Mouse (Mus musculus) ES-E14 (cell line): ENCODE data around the gene Krtap15. TPM values are rescaled to one million over a fixed set of nuclear protein-coding genes. Genes with fewer than 3 reads are reported as not detected.

Experiments
- DNase-seq: peaks from one replicate; pipeline ENCODE4 v3.0.0-alpha.2; 2013; ENCODE audit warnings: low read depth, low spot score
- H3K27ac ChIP-seq: 2 replicates; pipeline ENCODE4 v1.5.1; 2012; ENCODE audit warnings: low read depth, mild to moderate bottlenecking, low read length, moderate library complexity, mixed read lengths; ENCODE audit not compliant: poor library complexity, insufficient read depth, severe bottlenecking
- H3K36me3 ChIP-seq: 2 replicates; pipeline ENCODE4 v1.6.1; 2012; ENCODE audit warnings: mild to moderate bottlenecking, low read length, moderate library complexity, mixed read lengths; ENCODE audit not compliant: control insufficient read depth, poor library complexity, insufficient read depth, severe bottlenecking
- H3K4me1 ChIP-seq, 2 experiments: fragments of 150-350 bp in 1 of 2; sonication (generic) in 1 of 2; 2 replicates each; pipeline ENCODE4 v1.6.1; 2012; ENCODE audit warnings: low read length in 2 of 2, mild to moderate bottlenecking in 1 of 2, mixed read lengths in 1 of 2; ENCODE audit not compliant: control insufficient read depth in 2 of 2, insufficient read depth in 2 of 2, poor library complexity in 1 of 2
- H3K4me3 ChIP-seq, 2 experiments: fragments of 150-350 bp in 1 of 2; sonication (generic) in 1 of 2; 2 replicates each; pipeline ENCODE4 v1.5.1; 2012; ENCODE audit warnings: low read length in 2 of 2, low read depth in 1 of 2, mild to moderate bottlenecking in 1 of 2, mixed read lengths in 1 of 2; ENCODE audit not compliant: insufficient read depth in 1 of 2, poor library complexity in 1 of 2, severe bottlenecking in 1 of 2
- H3K9ac ChIP-seq: 2 replicates; pipeline ENCODE4 v1.6.1; 2012; ENCODE audit warnings: low read depth, mild to moderate bottlenecking, low read length, mixed read lengths; ENCODE audit not compliant: poor library complexity, insufficient read depth, severe bottlenecking
- H3K9me3 ChIP-seq: fragments of 150-350 bp; sonication (generic); 2 replicates; pipeline ENCODE4 v1.6.1; 2012; ENCODE audit warnings: low read depth, mild to moderate bottlenecking, low read length; ENCODE audit not compliant: control insufficient read depth, insufficient read depth
- CHD2 ChIP-seq: IDR thresholded peaks from 2 replicates; pipeline ENCODE4 v1.6.1; 2014; ENCODE audit warnings: mild to moderate bottlenecking, low read depth, low read length, inconsistent platforms
- HCFC1 ChIP-seq: IDR thresholded peaks from 2 replicates; pipeline ENCODE4 v1.6.1; 2012; ENCODE audit warnings: low read length, inconsistent platforms, borderline replicate concordance; ENCODE audit not compliant: insufficient read depth
- MAFK ChIP-seq: IDR thresholded peaks from 2 replicates; pipeline ENCODE4 v1.6.1; 2014; ENCODE audit warnings: mild to moderate bottlenecking, low read depth, low read length, inconsistent platforms; ENCODE audit not compliant: insufficient read depth
- ZC3H11A ChIP-seq: IDR thresholded peaks from 2 replicates; pipeline ENCODE4 v1.6.1; 2012; ENCODE audit warnings: low read depth, mild to moderate bottlenecking, inconsistent platforms, low read length, borderline replicate concordance
- ZNF384 ChIP-seq: IDR thresholded peaks from 2 replicates; pipeline ENCODE4 v1.6.1; 2012; ENCODE audit warnings: low read depth, low read length, inconsistent platforms
- in situ Hi-C, 2 experiments: fragments of 600-800 bp; cut with MboI; formaldehyde crosslinking; loops; one replicate each; pipeline ENCODE4 v1.15.1; 2025; ENCODE audit warnings: low sequenced_read_pairs in 2 of 2, inconsistent platforms in 1 of 2; ENCODE audit not compliant: unreplicated experiment in 2 of 2
- total RNA-seq: library from RNA; depleted of rRNA; stranded (reverse); fragments of 300-350 nt; gene quantifications from 2 replicates; pipeline ENCODE4 v1.2.3, GENCODE M21; 2012; rRNA removed

Krtap15 gene
- total RNA-seq, 1 experiment, result not detected

DNA sequence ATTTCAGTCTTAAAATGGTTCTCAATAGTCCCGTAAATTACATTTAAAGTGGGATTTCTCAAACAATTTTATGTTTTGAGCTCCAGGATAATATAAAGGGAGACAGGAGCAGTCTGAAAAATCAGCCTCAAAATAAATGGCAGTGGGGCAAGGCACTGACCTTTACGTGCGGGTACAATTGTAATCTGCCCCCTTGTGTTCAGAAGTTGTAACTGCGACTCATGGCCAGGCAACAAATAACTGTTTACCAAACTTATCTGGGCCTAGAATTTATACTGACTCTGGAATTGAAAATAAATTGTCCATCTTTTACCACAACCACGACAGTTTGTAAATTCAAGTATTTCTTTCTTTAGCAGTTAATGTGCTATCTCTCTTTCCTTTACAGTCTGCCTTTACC lies 31.4 kb downstream of the Krtap15 start:
- Histone ChIP-seq H3K9ac (no peak overlapping the region), H3K27ac (no peak overlapping the region), H3K4me3 (no peak overlapping the region), H3K36me3 (no peaks in the 10 kb centered on the region), H3K9me3 (no peaks in the 10 kb centered on the region), H3K4me1 (no peaks in the 10 kb centered on the region)
- DNase-seq, result peak; percentile 29
- in situ Hi-C loops, result no loop called here
- TF ChIP-seq ZC3H11A, result peak; percentile 66; the same call in 1 of the 2 replicates
- no peak for TF ChIP-seq MAFK

DNA sequence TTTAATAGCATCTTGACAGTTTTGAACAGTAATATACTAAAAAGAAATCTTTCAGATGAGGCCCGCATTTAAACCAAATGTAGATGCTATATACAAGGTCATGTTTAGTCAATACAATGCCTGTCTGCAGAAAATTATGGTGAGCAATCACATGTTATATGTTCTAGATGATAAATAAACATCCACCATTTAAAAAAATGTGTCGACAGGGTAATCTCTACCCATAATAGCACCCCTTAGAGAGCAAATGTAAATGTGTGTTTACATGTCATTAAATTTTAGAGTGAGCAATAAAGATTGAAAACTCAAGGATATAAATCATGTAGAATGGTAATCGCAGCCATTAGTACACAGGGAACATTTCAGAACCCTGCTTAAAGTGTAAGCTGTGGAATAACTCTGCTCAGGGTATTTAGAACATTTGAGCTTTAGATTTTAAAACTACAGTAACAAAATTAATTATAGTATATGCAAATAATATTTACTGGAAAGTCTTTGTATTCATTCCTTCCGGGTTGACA lies 44.9 kb downstream of the Krtap15 start:
- TF ChIP-seq MAFK, result no peak
- TF ChIP-seq ZC3H11A, result no peak
- TF ChIP-seq ZNF384, result no peak
- no peak for TF ChIP-seq HCFC1
- TF ChIP-seq CHD2, result no peak
- H3K36me3 ChIP-seq, result no peaks in the 10 kb centered on the region
- no peak for DNase-seq
- no peak overlapping the region for H3K9ac ChIP-seq
- H3K27ac ChIP-seq, result no peak overlapping the region
- H3K4me3 ChIP-seq, result no peak overlapping the region
- no peaks in the 10 kb centered on the region for H3K9me3 ChIP-seq
- in situ Hi-C loops, result no loop called here
- H3K4me1 ChIP-seq, result no peaks in the 10 kb centered on the region

DNA sequence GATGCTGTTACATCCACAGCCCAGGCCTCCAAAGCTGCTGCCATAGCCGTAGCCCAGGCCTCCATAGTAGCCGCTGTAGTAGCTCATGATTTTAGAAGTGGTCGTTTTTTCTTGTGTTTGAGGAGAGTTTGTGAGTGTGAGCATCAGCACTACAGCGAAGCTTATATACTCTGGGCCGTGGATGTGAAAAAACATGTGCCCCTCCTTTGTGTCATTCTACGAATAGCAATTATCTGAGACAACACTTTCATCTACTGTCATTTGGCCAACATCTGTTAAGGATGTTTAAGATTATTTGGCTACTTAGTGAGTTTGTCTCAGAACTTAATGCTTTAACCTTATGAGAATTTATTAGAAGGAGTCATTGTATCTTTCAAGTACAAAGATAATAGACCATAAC lies 49.3 kb downstream of the Krtap15 start, which contains the start of gene Krtap19-1:
Krtap19-1 (minus strand) TSS at position 101 of the 400 bp plus-strand sequence.
- H3K9me3 ChIP-seq, result no peaks in the 10 kb centered on the region
- no peak for TF ChIP-seq CHD2
- DNase-seq, result no peak
- H3K27ac ChIP-seq, result no peak within 1 kb of the TSS
- no peak within 1 kb of the TSS for H3K4me3 ChIP-seq
- H3K9ac ChIP-seq, result no peak within 1 kb of the TSS
- in situ Hi-C loops, result no loop called here
- no peaks in the 10 kb centered on the region for H3K36me3 ChIP-seq
- no peaks in the 10 kb centered on the region for H3K4me1 ChIP-seq

DNA sequence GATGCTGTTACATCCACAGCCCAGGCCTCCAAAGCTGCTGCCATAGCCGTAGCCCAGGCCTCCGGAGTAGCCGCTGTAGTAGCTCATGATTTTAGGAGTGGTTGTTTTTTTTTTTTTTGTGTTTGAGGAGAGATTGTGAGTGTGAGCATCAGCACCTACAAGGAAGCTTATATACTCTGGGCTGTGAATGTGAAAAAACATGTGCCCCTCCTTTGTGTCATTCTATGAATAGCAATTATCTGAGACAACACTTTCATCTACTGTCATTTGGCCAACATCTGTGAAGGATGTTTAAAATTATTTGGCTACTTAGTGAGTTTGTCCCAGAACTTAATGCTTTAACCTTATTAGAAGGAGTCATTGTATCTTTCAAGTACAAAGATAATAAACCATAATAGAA lies 54.2 kb downstream of the Krtap15 start, which contains the start of gene Krtap19-2:
Krtap19-2 (minus strand) TSS at position 101 of the 400 bp plus-strand sequence.
- TF ChIP-seq ZC3H11A (no peak), CHD2 (no peak), MAFK (no peak)
- no peak within 1 kb of the TSS for H3K4me3 ChIP-seq
- in situ Hi-C loops, result no loop called here
- no peaks in the 10 kb centered on the region for H3K36me3 ChIP-seq
- no peak for DNase-seq
- H3K9ac ChIP-seq, result no peak within 1 kb of the TSS
- H3K27ac ChIP-seq, result no peak within 1 kb of the TSS
- no peaks in the 10 kb centered on the region for H3K9me3 ChIP-seq
- H3K4me1 ChIP-seq, result no peaks in the 10 kb centered on the region

DNA sequence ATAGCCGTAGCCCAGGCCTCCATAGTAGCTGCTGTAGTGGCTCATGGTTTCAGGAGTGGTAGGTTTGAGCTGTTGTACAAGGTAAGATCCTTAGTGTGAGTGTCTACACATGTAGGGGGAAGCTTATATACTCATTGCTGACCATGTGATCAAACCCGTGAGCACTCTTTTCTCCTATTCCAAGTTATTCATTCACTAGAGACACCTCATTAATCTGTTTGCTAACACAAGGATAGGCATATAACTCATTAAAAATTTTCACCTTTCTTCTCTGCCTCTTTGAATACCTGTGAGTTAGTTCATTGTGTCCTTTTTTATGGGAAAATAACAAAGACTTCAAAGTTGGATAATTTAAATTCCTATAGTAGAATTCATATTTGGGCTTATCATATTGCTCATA lies 57.9 kb downstream of the Krtap15 start, which contains the start of gene Krtap19-3:
Krtap19-3 (minus strand) TSS at position 101 of the 400 bp plus-strand sequence.
- TF ChIP-seq MAFK (no peak), ZC3H11A (no peak), CHD2 (no peak), ZNF384 (no peak), HCFC1 (no peak)
- in situ Hi-C loops, result no loop called here
- no peak for DNase-seq
- H3K9me3 ChIP-seq, result no peaks in the 10 kb centered on the region
- H3K4me3 ChIP-seq, result no peak within 1 kb of the TSS
- H3K27ac ChIP-seq, result no peak within 1 kb of the TSS
- no peaks in the 10 kb centered on the region; a peak in 1 of 4 replicates for H3K4me1 ChIP-seq
- no peaks in the 10 kb centered on the region for H3K36me3 ChIP-seq
- no peak within 1 kb of the TSS for H3K9ac ChIP-seq

Other genes starting within 250 kb of the Krtap15 start
- gene Krtap24-1, start 207.9 kb upstream of the Krtap15 start, total RNA-seq, result not detected in 2 replicates
- not detected in 2 replicates for gene 2310079G19Rik, start 192.5 kb upstream of the Krtap15 start, total RNA-seq
- not detected in 2 replicates for gene Krtap26-1, start 172.4 kb upstream of the Krtap15 start, total RNA-seq
- not detected in 2 replicates for gene Krtap27-1, start 148.5 kb upstream of the Krtap15 start, total RNA-seq
- gene 2310061N02Rik, start 112.3 kb upstream of the Krtap15 start, total RNA-seq, result not detected in 2 replicates
- not detected in 2 replicates for gene Krtap13-1, start 91.4 kb upstream of the Krtap15 start, total RNA-seq
- gene Krtap13, start 68.6 kb upstream of the Krtap15 start, total RNA-seq, result not detected in 2 replicates
- gene 2310034C09Rik, start 61.4 kb upstream of the Krtap15 start, total RNA-seq, result not detected in 2 replicates
- not detected in 2 replicates for gene 2310057N15Rik, start 46.0 kb upstream of the Krtap15 start, total RNA-seq
- not detected in 2 replicates for gene Gm5965, start 42.3 kb upstream of the Krtap15 start, total RNA-seq
- gene Gm20741, start 8.0 kb upstream of the Krtap15 start, total RNA-seq, result not detected in 2 replicates
- not detected in 2 replicates for gene Krtap14, start 5.9 kb downstream of the Krtap15 start, total RNA-seq
- not detected in 2 replicates for gene Krtap19-1, start 49.2 kb downstream of the Krtap15 start, total RNA-seq
- gene Krtap19-2, start 54.1 kb downstream of the Krtap15 start, total RNA-seq, result not detected in 2 replicates
- gene Krtap19-3, start 57.8 kb downstream of the Krtap15 start, total RNA-seq, result not detected in 2 replicates
- gene Krtap19-4, start 64.9 kb downstream of the Krtap15 start, total RNA-seq, result not detected in 2 replicates
- gene Krtap19-5, start 76.2 kb downstream of the Krtap15 start, total RNA-seq, result not detected in 2 replicates
- not detected in 2 replicates for gene Krtap19-9b, start 112.0 kb downstream of the Krtap15 start, total RNA-seq
- not detected in 2 replicates for gene Krtap16-3, start 142.7 kb downstream of the Krtap15 start, total RNA-seq
- gene Krtap22-2, start 190.5 kb downstream of the Krtap15 start, total RNA-seq, result not detected in 2 replicates
- gene Gm10229, start 195.1 kb downstream of the Krtap15 start, total RNA-seq, result not detected in 2 replicates
- not detected in 2 replicates for gene Krtap6-1, start 211.5 kb downstream of the Krtap15 start, total RNA-seq
- gene Gm10228, start 221.3 kb downstream of the Krtap15 start, total RNA-seq, result not detected in 2 replicates
- 0.80 and 1.1 TPM in 2 replicates for gene Krtap6-5, start 227.7 kb downstream of the Krtap15 start, total RNA-seq
- not detected in 2 replicates for gene 1110025L11Rik, start 243.8 kb downstream of the Krtap15 start, total RNA-seq